Mouse (Mus musculus) neural tube, embryonic 13.5 days (tissue): ENCODE measurements at regions not wholly inside any gene's neighbourhood (a gene's known extent, or its start where the extent isn't known, plus 50 kb on each side); places are given as distances from the start of the nearest gene placed in this dataset.
A peak's percentile ranks its signal among the peaks of the same experiment; 100 is the strongest.

Experiments used
- ATAC-seq: fragments of 200-750 bp; cut with Nextera tagmentation; 2 replicates; pipeline ENCODE4 v1.8.0; 2017; ENCODE audit warnings: low read depth, mild to moderate bottlenecking, moderate TSS enrichment, moderate library complexity
- H3K27ac ChIP-seq: fragments of 300-500 bp; sonication (generic); replicated peaks from 2 replicates; pipeline ENCODE4 v1.5.1; 2015; ENCODE audit warnings: moderate library complexity, mild to moderate bottlenecking, inconsistent platforms
- H3K27me3 ChIP-seq: fragments of 300-500 bp; sonication (generic); 2 replicates; pipeline ENCODE4 v1.6.1; 2015; ENCODE audit warnings: mild to moderate bottlenecking, inconsistent platforms
- H3K36me3 ChIP-seq: fragments of 300-500 bp; sonication (generic); 2 replicates; pipeline ENCODE4 v1.6.1; 2015; ENCODE audit warnings: mild to moderate bottlenecking, inconsistent platforms
- H3K4me1 ChIP-seq: fragments of 300-500 bp; sonication (generic); replicated peaks from 2 replicates; pipeline ENCODE4 v1.6.1; 2015; ENCODE audit warnings: inconsistent platforms
- H3K4me2 ChIP-seq: fragments of 300-500 bp; sonication (generic); 2 replicates; pipeline ENCODE4 v1.6.1; 2015; ENCODE audit warnings: inconsistent platforms, mild to moderate bottlenecking, moderate library complexity
- H3K4me3 ChIP-seq: fragments of 300-500 bp; sonication (generic); 2 replicates; pipeline ENCODE4 v1.5.1; 2015; ENCODE audit warnings: mild to moderate bottlenecking, inconsistent platforms
- H3K9ac ChIP-seq: fragments of 300-500 bp; sonication (generic); 2 replicates; pipeline ENCODE4 v1.6.1; 2015; ENCODE audit warnings: moderate library complexity, mild to moderate bottlenecking, inconsistent platforms
- H3K9me3 ChIP-seq: fragments of 300-500 bp; sonication (generic); 2 replicates; pipeline ENCODE4 v1.6.1; 2016; ENCODE audit warnings: inconsistent platforms
- WGBS: fragments of 180-500 bp; shearing (Covaris S2); methylation state at CpG from one replicate; pipeline ENCODE4 v1.1.7; 2015; 5-methylcytosine and 5-hydroxymethylcytosine counted together

GRCm38 (mm10) chr13:116110578-116110977 lies 198.9 kb downstream of the Isl1 start:
- Histone ChIP-seq H3K9me3 (no peaks in the 10 kb centered on the region), H3K4me1 (no peaks in the 10 kb centered on the region), H3K27ac (no peak overlapping the region), H3K36me3 (no peaks in the 10 kb centered on the region), H3K4me2 (no peak overlapping the region), H3K27me3 (no peaks in the 10 kb centered on the region), H3K9ac (no peak overlapping the region), H3K4me3 (no peak overlapping the region)
- no peak for ATAC-seq
- WGBS = 91% methylated on average over 2 of the region's 2 CpGs

- Histone ChIP-seq H3K4me3 (no peak overlapping the region), H3K9ac (no peak overlapping the region), H3K4me2 (no peak overlapping the region), H3K36me3 (no peaks in the 10 kb centered on the region), H3K9me3 (no peaks in the 10 kb centered on the region), H3K27ac (no peak overlapping the region), H3K4me1 (peaks cover 8% of the 10 kb centered on the region), H3K27me3 (no peaks in the 10 kb centered on the region)
- WGBS = 43% methylated on average over 4 of the region's 4 CpGs
- ATAC-seq = peak; percentile 93
These were observed 221.8 kb downstream of the Isl1 start for GRCm38 (mm10) chr13:116087541-116088308.

GRCm38 (mm10) chr13:116087140-116087539 lies 222.3 kb downstream of the Isl1 start:
- no peak overlapping the region for H3K4me3 ChIP-seq
- ATAC-seq = peak; percentile 27; the same call in 1 of the 2 replicates
- no peaks in the 10 kb centered on the region for H3K36me3 ChIP-seq
- no peak overlapping the region for H3K4me2 ChIP-seq
- no peaks in the 10 kb centered on the region for H3K27me3 ChIP-seq
- no peak overlapping the region for H3K27ac ChIP-seq
- H3K9me3 ChIP-seq = no peaks in the 10 kb centered on the region
- 48% methylated on average over 1 of the region's 1 CpGs for WGBS
- H3K9ac ChIP-seq = no peak overlapping the region
- peaks cover 8% of the 10 kb centered on the region for H3K4me1 ChIP-seq

- no peak overlapping the region for H3K9ac ChIP-seq
- H3K9me3 ChIP-seq = no peaks in the 10 kb centered on the region
- H3K36me3 ChIP-seq = no peaks in the 10 kb centered on the region
- H3K27me3 ChIP-seq = no peaks in the 10 kb centered on the region
- H3K4me3 ChIP-seq = no peak overlapping the region
- ATAC-seq = no peak
- no peak overlapping the region for H3K4me2 ChIP-seq
- no peaks in the 10 kb centered on the region for H3K4me1 ChIP-seq
- WGBS = 68% methylated on average over 5 of the region's 5 CpGs
- no peak overlapping the region for H3K27ac ChIP-seq
These were observed 252.4 kb downstream of the Isl1 start for GRCm38 (mm10) chr13:116056976-116057647.

GRCm38 (mm10) chr13:116056112-116056652 lies 253.3 kb downstream of the Isl1 start:
- no peak overlapping the region for H3K4me2 ChIP-seq
- ATAC-seq = 0 out of 2 replicates have a peak, but pooled peaks have one; percentile 23
- H3K36me3 ChIP-seq = no peaks in the 10 kb centered on the region
- H3K9me3 ChIP-seq = no peaks in the 10 kb centered on the region
- H3K4me3 ChIP-seq = no peak overlapping the region
- no peaks in the 10 kb centered on the region for H3K27me3 ChIP-seq
- no peaks in the 10 kb centered on the region for H3K4me1 ChIP-seq
- H3K9ac ChIP-seq = no peak overlapping the region
- WGBS = 43% methylated on average over 3 of the region's 3 CpGs
- H3K27ac ChIP-seq = no peak overlapping the region

GRCm38 (mm10) chr13:116036166-116036565 lies 273.3 kb downstream of the Isl1 start:
- no peaks in the 10 kb centered on the region for H3K36me3 ChIP-seq
- no peak overlapping the region for H3K9ac ChIP-seq
- 60% methylated on average over 4 of the region's 4 CpGs for WGBS
- H3K27me3 ChIP-seq = no peaks in the 10 kb centered on the region
- H3K4me3 ChIP-seq = no peak overlapping the region
- ATAC-seq = no peak
- H3K4me1 ChIP-seq = no peaks in the 10 kb centered on the region
- H3K27ac ChIP-seq = no peak overlapping the region
- H3K4me2 ChIP-seq = no peak overlapping the region
- no peaks in the 10 kb centered on the region for H3K9me3 ChIP-seq

GRCm38 (mm10) chr13:116030152-116030720 lies 279.3 kb downstream of the Isl1 start:
- H3K4me1 ChIP-seq = no peaks in the 10 kb centered on the region
- ATAC-seq = no peak
- no peak overlapping the region for H3K4me3 ChIP-seq
- H3K9ac ChIP-seq = no peak overlapping the region
- H3K36me3 ChIP-seq = no peaks in the 10 kb centered on the region
- no peaks in the 10 kb centered on the region for H3K9me3 ChIP-seq
- WGBS = 82% methylated on average over 2 of the region's 2 CpGs
- no peaks in the 10 kb centered on the region for H3K27me3 ChIP-seq
- no peak overlapping the region for H3K27ac ChIP-seq
- H3K4me2 ChIP-seq = no peak overlapping the region

GRCm38 (mm10) chr13:116028583-116028982 lies 280.9 kb downstream of the Isl1 start:
- Histone ChIP-seq H3K4me3 (no peak overlapping the region), H3K4me1 (no peaks in the 10 kb centered on the region), H3K36me3 (no peaks in the 10 kb centered on the region), H3K4me2 (no peak overlapping the region), H3K27ac (no peak overlapping the region), H3K9me3 (no peaks in the 10 kb centered on the region), H3K9ac (no peak overlapping the region), H3K27me3 (no peaks in the 10 kb centered on the region)
- no peak for ATAC-seq
- 89% methylated on average over 2 of the region's 2 CpGs for WGBS

GRCm38 (mm10) chr13:116027147-116027546 lies 282.3 kb downstream of the Isl1 start:
- no peaks in the 10 kb centered on the region for H3K9me3 ChIP-seq
- no peak for ATAC-seq
- no peak overlapping the region for H3K4me2 ChIP-seq
- H3K4me1 ChIP-seq = no peaks in the 10 kb centered on the region
- H3K27me3 ChIP-seq = no peaks in the 10 kb centered on the region
- H3K27ac ChIP-seq = no peak overlapping the region
- H3K9ac ChIP-seq = no peak overlapping the region
- 93% methylated on average over 2 of the region's 2 CpGs for WGBS
- H3K36me3 ChIP-seq = no peaks in the 10 kb centered on the region
- H3K4me3 ChIP-seq = no peak overlapping the region

GRCm38 (mm10) chr13:116017886-116018285 lies 291.6 kb downstream of the Isl1 start:
- Histone ChIP-seq H3K27ac (no peak overlapping the region), H3K27me3 (no peaks in the 10 kb centered on the region), H3K9ac (no peak overlapping the region), H3K4me1 (no peaks in the 10 kb centered on the region), H3K36me3 (no peaks in the 10 kb centered on the region), H3K4me3 (no peak overlapping the region), H3K9me3 (no peaks in the 10 kb centered on the region), H3K4me2 (no peak overlapping the region)
- no peak for ATAC-seq
- 69% methylated on average over 5 of the region's 5 CpGs for WGBS

GRCm38 (mm10) chr13:116003733-116004132 lies 305.8 kb downstream of the Isl1 start:
- Histone ChIP-seq H3K9ac (no peak overlapping the region), H3K4me1 (peaks cover 7% of the 10 kb centered on the region; the same call in 1 of the 2 replicates), H3K27ac (no peak overlapping the region), H3K4me3 (no peak overlapping the region), H3K4me2 (no peak overlapping the region), H3K36me3 (no peaks in the 10 kb centered on the region), H3K27me3 (no peaks in the 10 kb centered on the region), H3K9me3 (no peaks in the 10 kb centered on the region)
- ATAC-seq = no peak
- WGBS = 73% methylated on average over 1 of the region's 1 CpGs

GRCm38 (mm10) chr13:116002391-116002899 lies 307.0 kb downstream of the Isl1 start:
- ATAC-seq = no peak
- WGBS = 54% methylated on average over 4 of the region's 4 CpGs

More at GRCm38 (mm10) chr13:116002391-116002899, 307.0 kb downstream of the Isl1 start:
- no peaks in the 10 kb centered on the region for H3K27me3 ChIP-seq
- no peak overlapping the region for H3K9ac ChIP-seq
- H3K4me3 ChIP-seq = no peak overlapping the region
- H3K27ac ChIP-seq = no peak overlapping the region
- no peak overlapping the region for H3K4me2 ChIP-seq
- H3K9me3 ChIP-seq = no peaks in the 10 kb centered on the region
- peaks cover 7% of the 10 kb centered on the region; the same call in 1 of the 2 replicates for H3K4me1 ChIP-seq
- no peaks in the 10 kb centered on the region for H3K36me3 ChIP-seq
